Mouse (Mus musculus) frontal cortex, adult (tissue): ENCODE results near the gene Mdk.
A peak's percentile ranks its signal among the peaks of the same experiment; 100 is the strongest.

Experiments used
- ATAC-seq: cut with Nextera tagmentation; 2 replicates; pipeline ENCODE4 v1.9.2; 2017; ENCODE audit warnings: mild to moderate bottlenecking, moderate library complexity, mixed read lengths; ENCODE audit not compliant: low TSS enrichment

Gene Mdk

GRCm38 (mm10) chr2:91933471-91933870 lies 1.4 kb upstream of the Mdk start:
- no peak for ATAC-seq

- ATAC-seq: no peak
These were observed 747 bp upstream of the Mdk start for GRCm38 (mm10) chr2:91932737-91933350.

GRCm38 (mm10) chr2:91931328-91932159 lies 553 bp downstream of the Mdk start:
- ATAC-seq: no peak

GRCm38 (mm10) chr2:91930761-91931291 lies 1.3 kb downstream of the Mdk start:
- ATAC-seq: no peak

GRCm38 (mm10) chr2:91929936-91930335 lies 2.2 kb downstream of the Mdk start:
- ATAC-seq: no peak

GRCm38 (mm10) chr2:91929455-91929854 lies 2.6 kb downstream of the Mdk start:
- ATAC-seq: no peak

- ATAC-seq: 0 out of 2 replicates have a peak, but pooled peaks have one; percentile 14
These were observed 3.4 kb downstream of the Mdk start for GRCm38 (mm10) chr2:91928534-91929350.

- 0 out of 2 replicates have a peak, but pooled peaks have one; percentile 17 for ATAC-seq
These were observed 4.1 kb downstream of the Mdk start for GRCm38 (mm10) chr2:91927826-91928533.

GRCm38 (mm10) chr2:91926949-91927348 lies 5.1 kb downstream of the Mdk start, which contains the start of gene Chrm4:
Chrm4 (plus strand) TSS chr2:91927249.
- no peak for ATAC-seq

- ATAC-seq: peak; percentile 51
These were observed 6.7 kb downstream of the Mdk start for GRCm38 (mm10) chr2:91925442-91925841.

GRCm38 (mm10) chr2:91924726-91925125 lies 7.4 kb downstream of the Mdk start:
- no peak for ATAC-seq

GRCm38 (mm10) chr2:91923415-91924337 lies 8.4 kb downstream of the Mdk start:
- no peak for ATAC-seq

- no peak for ATAC-seq
These were observed 9.3 kb downstream of the Mdk start for GRCm38 (mm10) chr2:91922586-91923414.

GRCm38 (mm10) chr2:91921790-91922570 lies 10.1 kb downstream of the Mdk start:
- ATAC-seq: peak; percentile 42

- ATAC-seq: no peak
These were observed 10.8 kb downstream of the Mdk start for GRCm38 (mm10) chr2:91921181-91921789.

GRCm38 (mm10) chr2:91920130-91920529 lies 12.0 kb downstream of the Mdk start:
- ATAC-seq: no peak

GRCm38 (mm10) chr2:91917096-91917495 lies 15.0 kb downstream of the Mdk start:
- no peak for ATAC-seq

- ATAC-seq: no peak
These were observed 15.6 kb downstream of the Mdk start for GRCm38 (mm10) chr2:91916346-91916977.
